Mouse (Mus musculus) stomach, postnatal 0 days (tissue): ENCODE results near the gene Vat1. TPM values are rescaled to one million over a fixed set of nuclear protein-coding genes. Genes with fewer than 3 reads are reported as not detected.

ENCODE experiments used
- ATAC-seq: fragments of 200-750 bp; cut with Nextera tagmentation; 2 replicates; pipeline ENCODE4 v1.8.0; 2017; ENCODE audit not compliant: low FRiP score, low TSS enrichment
- DNase-seq: peaks from one replicate; pipeline ENCODE4 v3.0.0-alpha.2; 2016; ENCODE audit warnings: low spot score
- H3K27ac ChIP-seq: fragments of 300-500 bp; sonication (generic); replicated peaks from 2 replicates; pipeline ENCODE4 v1.5.1; 2014; ENCODE audit warnings: mild to moderate bottlenecking, control low read depth
- H3K27me3 ChIP-seq: fragments of 300-500 bp; sonication (generic); 2 replicates; pipeline ENCODE4 v1.6.1; 2014; ENCODE audit warnings: low read length; ENCODE audit not compliant: control insufficient read depth, insufficient read depth
- H3K36me3 ChIP-seq: fragments of 300-500 bp; sonication (generic); 2 replicates; pipeline ENCODE4 v1.6.1; 2014; ENCODE audit warnings: low read length, mixed read lengths; ENCODE audit not compliant: control insufficient read depth, insufficient read depth
- H3K4me1 ChIP-seq: fragments of 300-500 bp; sonication (generic); replicated peaks from 2 replicates; pipeline ENCODE4 v1.6.1; 2014; ENCODE audit warnings: antibody characterized with exemption; ENCODE audit not compliant: control insufficient read depth, insufficient read depth
- H3K4me2 ChIP-seq: fragments of 300-500 bp; sonication (generic); replicated peaks from 2 replicates; pipeline ENCODE4 v1.6.1; 2014; ENCODE audit warnings: low read depth, mild to moderate bottlenecking, control low read depth, moderate library complexity
- H3K4me3 ChIP-seq: fragments of 300-500 bp; sonication (generic); 2 replicates; pipeline ENCODE4 v1.5.1; 2014; ENCODE audit warnings: low read depth, low read length, control low read depth
- H3K9ac ChIP-seq: fragments of 300-500 bp; sonication (generic); 2 replicates; pipeline ENCODE4 v1.6.1; 2014; ENCODE audit warnings: mild to moderate bottlenecking, low read length, control low read depth, mixed read lengths
- H3K9me3 ChIP-seq: fragments of 300-500 bp; sonication (generic); 2 replicates; pipeline ENCODE4 v1.6.1; 2016; ENCODE audit warnings: low read length; ENCODE audit not compliant: control insufficient read depth
- CTCF ChIP-seq: IDR thresholded peaks from 2 replicates; pipeline ENCODE4 v1.5.1; 2016; ENCODE audit warnings: antibody characterized with exemption, low read depth, mild to moderate bottlenecking, moderate library complexity
- EP300 ChIP-seq: optimal IDR thresholded peaks from 2 replicates; pipeline ENCODE3; 2016; ENCODE audit warnings: antibody characterized with exemption
- WGBS: fragments of 180-500 bp; shearing (Covaris S2); extraction: QIAGEN DNeasy Blood & Tissue Kit; methylation state at CpG from one replicate; pipeline ENCODE4 v1.1.7; 2014; 5-methylcytosine and 5-hydroxymethylcytosine counted together
- polyA plus RNA-seq: library from polyadenylated mRNA; unstranded; fragments of >200 nt; fragmentation: Nextera tagmentation; extraction: Ambion mirVana; gene quantifications from 2 replicates; pipeline ENCODE4 v1.2.1, GENCODE M21; 2015

Vat1 gene
- polyA plus RNA-seq, 1 experiment from 2014 or later = 63.4 TPM

DNA sequence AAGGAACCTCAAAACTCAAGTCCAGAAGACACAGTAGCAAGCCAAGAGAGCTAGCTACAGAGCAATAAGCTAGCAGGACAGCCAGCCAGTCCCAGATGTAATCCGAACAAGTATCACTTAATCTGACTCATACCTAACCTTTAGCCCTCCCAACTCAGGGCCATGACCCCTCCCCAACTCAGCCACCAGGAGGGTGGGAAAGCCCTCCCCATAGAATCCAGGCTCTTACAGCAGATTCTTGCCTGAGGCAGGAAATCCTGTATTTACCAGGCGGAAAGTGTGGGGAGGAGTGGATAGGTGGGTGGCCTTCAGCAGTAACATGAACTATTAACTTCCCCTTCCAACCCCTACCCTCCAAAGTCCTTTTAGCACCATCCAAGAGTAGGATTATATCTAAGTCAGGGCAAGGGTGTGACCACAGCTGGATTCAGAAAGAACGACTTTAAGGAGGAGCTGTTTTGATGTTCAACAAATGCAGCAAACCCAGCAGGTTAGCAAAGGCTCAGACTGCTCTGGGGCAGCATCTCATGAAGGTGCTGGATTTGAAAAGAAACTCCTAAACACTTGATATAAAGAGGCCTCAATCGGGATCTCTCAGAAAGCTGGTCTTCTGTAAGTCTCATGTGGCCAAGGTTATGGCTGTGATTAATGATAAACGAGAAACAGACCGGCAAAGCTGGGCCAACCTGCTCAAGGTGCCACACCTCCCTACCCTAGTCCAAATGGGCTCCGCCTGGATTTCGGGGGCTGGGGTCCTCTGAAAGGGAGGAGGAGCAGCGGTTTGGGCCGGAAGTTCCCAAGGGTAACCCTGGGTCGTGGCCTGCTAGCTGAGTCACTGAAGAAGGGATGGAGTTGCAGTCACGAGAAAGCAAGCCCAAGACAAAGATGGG is 1.6 kb downstream of the Vat1 start, which contains the start of gene Rnd2:
TSS of gene Rnd2 (plus strand) at position 789 of the 890 bp plus-strand sequence.
- peak within 1 kb of the TSS; percentile 90 for H3K4me2 ChIP-seq
- WGBS = 9% methylated on average over 12 of the region's 12 CpGs

DNA sequence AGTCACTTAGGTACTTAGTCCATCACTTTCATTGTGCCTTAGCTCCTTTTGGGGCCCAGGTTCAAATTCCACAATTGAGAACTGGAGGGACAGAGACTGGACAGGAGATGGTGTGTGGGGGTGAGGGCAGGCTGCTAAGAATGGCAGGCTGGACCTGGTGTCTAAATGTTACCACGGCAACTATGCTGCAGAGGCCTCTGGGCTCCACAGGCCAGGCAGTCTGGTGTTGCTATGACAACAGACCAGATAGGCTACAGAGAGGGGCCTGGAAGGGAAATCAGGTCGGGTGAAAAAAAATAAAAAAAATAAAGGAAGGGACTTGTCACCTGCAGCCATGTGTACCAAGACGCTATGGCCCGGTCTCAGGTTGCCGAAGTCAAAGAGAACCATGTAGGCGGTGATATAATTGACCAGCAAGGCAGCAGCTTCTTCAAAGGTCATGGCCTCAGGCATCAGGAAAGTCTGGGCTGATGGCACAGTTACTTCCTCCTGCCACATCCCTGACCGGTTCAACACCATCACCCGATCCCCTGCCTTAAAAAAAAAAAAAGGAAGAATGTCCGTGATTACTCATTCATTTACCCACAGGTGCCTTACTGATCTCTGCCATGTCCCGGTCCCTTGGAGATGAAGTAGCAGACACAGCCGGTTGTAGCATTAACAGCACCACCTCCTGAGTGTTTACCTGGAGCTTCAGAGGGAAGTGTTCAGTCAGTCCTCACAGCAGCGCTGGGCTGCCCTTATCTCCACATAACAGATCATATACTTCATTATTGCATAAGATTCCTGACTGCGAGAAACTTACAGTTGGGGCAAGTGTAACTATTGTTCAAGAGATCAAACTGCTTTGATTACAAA is 3.2 kb downstream of the Vat1 start:
- Histone ChIP-seq H3K4me3 (no peak overlapping the region), H3K4me2 (no peak overlapping the region), H3K9me3 (no peaks in the 10 kb centered on the region), H3K36me3 (peaks cover 22% of the 10 kb centered on the region), H3K27me3 (no peaks in the 10 kb centered on the region), H3K9ac (no peak overlapping the region), H3K27ac (no peak overlapping the region), H3K4me1 (peaks cover 12% of the 10 kb centered on the region)
- 28% methylated on average over 13 of the region's 13 CpGs for WGBS
- DNase-seq = no peak
- no peak for ATAC-seq
- TF ChIP-seq EP300 = no peak
- no peak for TF ChIP-seq CTCF

More for the DNA sequence above, 1.6 kb downstream of the Vat1 start, which contains the start of gene Rnd2:
- Histone ChIP-seq H3K9me3 (no peaks in the 10 kb centered on the region), H3K36me3 (peaks cover 11% of the 10 kb centered on the region), H3K27me3 (no peaks in the 10 kb centered on the region), H3K4me1 (peaks cover 12% of the 10 kb centered on the region), H3K27ac (peak within 1 kb of the TSS; percentile 94), H3K4me3 (peak within 1 kb of the TSS; percentile 80), H3K9ac (peak within 1 kb of the TSS; percentile 77)
- ATAC-seq = no peak; the same call in 1 of the 2 replicates
- DNase-seq = no peak
- TF ChIP-seq EP300 (peak; percentile 6), CTCF (no peak)

DNA sequence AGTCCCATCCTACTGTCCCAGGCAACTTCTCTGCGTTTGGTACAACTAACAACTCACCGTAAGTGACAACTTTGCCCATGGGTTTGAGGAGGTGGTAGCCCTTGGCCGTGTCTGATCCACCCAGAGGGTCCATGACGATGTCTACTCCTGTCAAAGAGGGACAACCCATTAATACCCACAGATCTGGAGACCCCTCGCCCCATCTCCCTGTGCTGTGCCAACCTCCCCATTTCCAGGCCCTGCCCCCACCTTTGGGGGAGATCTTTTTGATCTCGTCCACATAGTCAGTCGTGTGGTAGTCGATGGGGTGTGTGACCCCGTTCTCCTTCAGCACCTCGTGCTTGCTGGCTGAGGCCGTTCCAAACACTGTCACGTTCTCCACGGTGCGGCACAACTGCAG is 3.9 kb downstream of the Vat1 start:
- Histone ChIP-seq H3K9me3 (no peaks in the 10 kb centered on the region), H3K4me1 (peaks cover 12% of the 10 kb centered on the region), H3K36me3 (peaks cover 23% of the 10 kb centered on the region), H3K9ac (no peak overlapping the region), H3K27me3 (no peaks in the 10 kb centered on the region), H3K4me3 (no peak overlapping the region), H3K4me2 (no peak overlapping the region), H3K27ac (no peak overlapping the region)
- ATAC-seq (no peak), DNase-seq (no peak)
- 80% methylated on average over 14 of the region's 14 CpGs for WGBS
- no peak for TF ChIP-seq CTCF
- TF ChIP-seq EP300 = no peak

DNA sequence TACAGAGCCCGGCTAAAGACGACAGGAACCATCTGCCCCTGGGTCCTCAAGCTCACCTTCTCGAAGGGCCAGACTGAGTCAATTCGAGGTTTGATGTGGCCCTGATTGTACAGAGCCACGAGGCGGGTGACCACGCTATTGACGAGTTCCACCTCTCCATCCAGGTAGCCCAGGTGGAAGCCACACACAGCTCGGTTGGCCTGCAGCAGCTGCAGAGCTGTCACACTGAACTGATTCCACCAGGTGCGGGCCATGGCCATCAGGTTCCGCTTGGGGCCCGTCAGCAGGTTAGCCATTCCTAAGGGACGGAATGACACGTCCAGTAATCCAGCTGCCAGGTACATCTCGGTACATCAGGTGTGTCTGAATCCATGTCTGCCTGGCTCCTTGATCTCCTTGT is 5.7 kb downstream of the Vat1 start:
- Histone ChIP-seq H3K4me1 (peaks cover 12% of the 10 kb centered on the region), H3K9ac (no peak overlapping the region), H3K27me3 (no peaks in the 10 kb centered on the region), H3K36me3 (peaks cover 26% of the 10 kb centered on the region), H3K4me3 (no peak overlapping the region), H3K4me2 (no peak overlapping the region), H3K9me3 (no peaks in the 10 kb centered on the region), H3K27ac (no peak overlapping the region)
- ATAC-seq = no peak
- TF ChIP-seq EP300 (no peak), CTCF (no peak)
- no peak for DNase-seq
- WGBS = 79% methylated on average over 15 of the region's 15 CpGs

DNA sequence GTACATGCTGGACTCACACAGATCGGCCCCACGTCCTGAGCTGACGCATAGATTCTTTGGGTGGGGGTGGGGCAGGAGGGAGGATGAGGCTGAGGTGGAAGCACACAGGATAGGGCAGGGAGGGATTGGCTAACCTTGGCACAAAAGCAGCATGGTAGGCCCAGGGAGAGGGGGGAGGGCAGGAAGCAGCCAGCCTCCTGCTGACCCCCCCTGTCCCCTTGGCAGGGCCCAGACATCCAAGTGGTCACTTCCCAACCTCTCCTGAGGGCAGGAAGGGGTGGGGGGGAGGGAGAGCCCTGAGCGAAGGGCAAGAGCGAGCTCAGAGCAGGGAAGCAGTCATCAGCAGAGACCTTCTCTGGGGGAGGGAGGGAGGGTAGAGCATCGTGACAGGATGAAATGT is 6.3 kb downstream of the Vat1 start:
- H3K9ac ChIP-seq = no peak overlapping the region
- DNase-seq = no peak
- peaks cover 12% of the 10 kb centered on the region for H3K4me1 ChIP-seq
- 59% methylated on average over 3 of the region's 6 CpGs for WGBS
- H3K9me3 ChIP-seq = no peaks in the 10 kb centered on the region
- H3K4me2 ChIP-seq = no peak overlapping the region
- no peak overlapping the region for H3K27ac ChIP-seq
- peaks cover 26% of the 10 kb centered on the region for H3K36me3 ChIP-seq
- ATAC-seq = peak; percentile 22; the same call in 1 of the 2 replicates
- no peaks in the 10 kb centered on the region for H3K27me3 ChIP-seq
- H3K4me3 ChIP-seq = no peak overlapping the region
- TF ChIP-seq CTCF = no peak
- TF ChIP-seq EP300 = no peak
